Mouse (Mus musculus) bone marrow macrophage, adult 2 months (primary cell): ENCODE results near the gene C330007P06Rik.

Experiments
- CTCF ChIP-seq: IDR thresholded peaks from 2 replicates; pipeline ENCODE4 v1.5.1; 2012; ENCODE audit warnings: low read depth, mild to moderate bottlenecking, low read length, moderate library complexity
- POLR2A ChIP-seq: IDR thresholded peaks from 2 replicates; pipeline ENCODE4 v1.6.1; 2012; ENCODE audit warnings: mild to moderate bottlenecking, low read depth, low read length, borderline replicate concordance

GRCm38 (mm10) chrX:36826873-36827272 is 47.0 kb downstream of the C330007P06Rik start:
- TF ChIP-seq POLR2A (no peak), CTCF (no peak)
